In genomic region chr6:38797548-38797947, GRCm38 (mm10) we compare ENCODE assay signal across 27 mouse cellular contexts.
DNase-seq lines count a peak whose midpoint lies in the region; ATAC-seq and TF ChIP-seq lines count a peak whose summit lies in the region.
"Had no signal": no experiment of that assay in that cellular context is flagged by ENCODE, and none has a peak within 500 bp of the region (broad histone marks: within the 10 kb centered on the region; RNA-seq: fewer than 3 reads in every experiment).

No protein-coding gene starts in this region.

- H3K4me1 ChIP-seq in liver, embryonic 13.5 days (replicated peaks) = peaks cover 89% of the 10 kb centered on the region
- peaks cover 10% of the 10 kb centered on the region for H3K4me1 ChIP-seq in lung, embryonic 16.5 days (replicated peaks; ENCODE audit: control insufficient read depth, insufficient read depth, low read length)

- H3K4me3 ChIP-seq in gastrocnemius, adult 2 months = no peak overlapping the region
- no peak overlapping the region for H3K4me3 ChIP-seq in liver, embryonic 13.5 days (replicated peaks)
- H3K4me3 ChIP-seq in lung, embryonic 16.5 days (ENCODE audit: low read length) = no peak overlapping the region
- H3K4me3 ChIP-seq: forebrain, embryonic 10.5 days; forebrain, embryonic 13.5 days; heart, embryonic 12.5 days; heart, embryonic 15.5 days had no signal

- H3K9ac ChIP-seq in liver, embryonic 13.5 days = no peak overlapping the region
- no peak overlapping the region for H3K9ac ChIP-seq in lung, embryonic 16.5 days (ENCODE audit: low read length)
- H3K9ac ChIP-seq: forebrain, embryonic 13.5 days; heart, embryonic 12.5 days; heart, embryonic 15.5 days; hindbrain, embryonic 14.5 days had no signal

- H3K36me3 ChIP-seq in liver, embryonic 13.5 days = peaks cover 74% of the 10 kb centered on the region
- H3K36me3 ChIP-seq in lung, embryonic 16.5 days (ENCODE audit: control insufficient read depth, insufficient read depth, low read length) = no peaks in the 10 kb centered on the region
- H3K36me3 ChIP-seq: heart, embryonic 12.5 days; heart, embryonic 15.5 days had no signal

- H3K4me2 ChIP-seq in liver, embryonic 13.5 days = no peak overlapping the region
- no peak overlapping the region for H3K4me2 ChIP-seq in lung, embryonic 16.5 days (ENCODE audit: low read depth, low read length)
- H3K4me2 ChIP-seq: forebrain, embryonic 13.5 days; heart, embryonic 12.5 days; heart, embryonic 15.5 days; hindbrain, embryonic 14.5 days had no signal

- DNase-seq in gastrocnemius, adult 2 months = no peak
- no peak for DNase-seq in gastrocnemius, adult 18-20 months (ENCODE audit: low spot score)
- DNase-seq in liver, embryonic 13.5 days = no peak
- no peak for DNase-seq in liver
- no peak for DNase-seq in lung, postnatal 4 days
- DNase-seq: adrenal gland, postnatal 10 days; adrenal gland, postnatal 36 days; B cell, adult 2 months; cerebellum, adult 18-20 months; cerebellum, adult 9-10 months; cerebellum, postnatal 14 days; gastrocnemius, postnatal 14 days; heart, adult 18-20 months; heart, postnatal 14 days; heart, postnatal 4 days had no signal

- 0 out of 2 replicates have a peak overlapping the region, but pooled peaks have one; percentile 83 for H3K27ac ChIP-seq in gastrocnemius, adult 2 months
- H3K27ac ChIP-seq in liver, embryonic 13.5 days = peak overlapping the region; percentile 15
- H3K27ac ChIP-seq in lung, embryonic 16.5 days (ENCODE audit: low read length) = peak overlapping the region; percentile 5
- H3K27ac ChIP-seq: forebrain, embryonic 10.5 days; forebrain, embryonic 13.5 days; heart, embryonic 15.5 days; hindbrain, embryonic 14.5 days; hindbrain, postnatal 0 days had no signal

- ATAC-seq in liver, embryonic 13.5 days (ENCODE audit: low read depth) = no peak
- no peak for ATAC-seq in lung, embryonic 16.5 days (ENCODE audit: low read depth)
- ATAC-seq: forebrain, embryonic 13.5 days; forebrain, embryonic 16.5 days; hindbrain, postnatal 0 days; inflammation-experienced regulatory T-cells, adult 6 months; Patski had no signal

- no peaks in the 10 kb centered on the region for H3K9me3 ChIP-seq in liver, embryonic 13.5 days (replicated peaks)
- H3K9me3 ChIP-seq in lung, embryonic 16.5 days (ENCODE audit: control insufficient read depth, low read length) = no peaks in the 10 kb centered on the region
- H3K9me3 ChIP-seq: forebrain, embryonic 10.5 days; forebrain, embryonic 13.5 days; G1E; heart, embryonic 12.5 days; heart, embryonic 15.5 days had no signal

- H3K27me3 ChIP-seq in liver, embryonic 13.5 days = no peaks in the 10 kb centered on the region
- no peaks in the 10 kb centered on the region for H3K27me3 ChIP-seq in lung, embryonic 16.5 days (ENCODE audit: control insufficient read depth, insufficient read depth, low read depth, low read length)
- H3K27me3 ChIP-seq: CH12.LX; forebrain, embryonic 13.5 days; heart, embryonic 12.5 days; heart, embryonic 15.5 days; Patski had no signal

- TF ChIP-seq CTCF in gastrocnemius, adult 2 months (IDR thresholded peaks at IDR 0.05) = no peak

- intact Hi-C loops in gastrocnemius, adult 2 months (cut with DNase I) = loop anchor here (5.0 kb wide), 1 partner anchor 75 kb away; no protein-coding TSS in a partner anchor

- 78% methylated on average over 3 of the region's 3 CpGs for whole genome bisulfite sequencing in liver, embryonic 13.5 days (ENCODE audit: insufficient replicate concordance)
- WGBS in lung, embryonic 16.5 days = 62% methylated on average over 3 of the region's 3 CpGs

Comparison
In these comparisons a context has a peak if more than half of its experiments do, and no peak if none do; other contexts are left out.
1. H3K27ac ChIP-seq: peak in every context shown above with its lines; median percentile 83 in gastrocnemius, adult 2 months; 15 in liver, embryonic 13.5 days; 5 in lung, embryonic 16.5 days.